Mouse (Mus musculus) cerebellum, adult 2 months (tissue): ENCODE measurements around the gene Svs2.

Source experiments
- CTCF ChIP-seq: fragments of 200-500 bp; IDR thresholded peaks from 2 replicates; pipeline ENCODE4 v1.5.1; 2011; ENCODE audit warnings: low read depth, mild to moderate bottlenecking, control low read depth, low read length, moderate library complexity, borderline replicate concordance; ENCODE audit not compliant: insufficient read depth
- POLR2A ChIP-seq: fragments of 200-500 bp; IDR thresholded peaks from 2 replicates; pipeline ENCODE4 v1.6.1; 2011; ENCODE audit warnings: low read length, control low read depth, borderline replicate concordance; ENCODE audit not compliant: insufficient read depth

GRCm38 (mm10) chr2:164192279-164192678 lies 46.0 kb downstream of the Svs2 start:
- TF ChIP-seq CTCF (no peak), POLR2A (no peak)
